Mouse (Mus musculus): ENCODE measurements at regions not wholly inside any gene's neighbourhood (a gene's known extent, or its start where the extent isn't known, plus 50 kb on each side); places are given as distances from the start of the nearest gene placed in this dataset.

- H3K27ac ChIP-seq (replicated peaks): no peak overlapping the region
- no peak overlapping the region for H3K4me2 ChIP-seq
- H3K9ac ChIP-seq (replicated peaks): no peak overlapping the region
- no peak overlapping the region for H3K4me3 ChIP-seq (replicated peaks)
- H3K9me3 ChIP-seq (replicated peaks): no peaks in the 10 kb centered on the region
- peaks cover 6% of the 10 kb centered on the region; the same call in 1 of the 2 replicates for H3K4me1 ChIP-seq
- ATAC-seq (ENCODE audit: low FRiP score): no peak
- 42% methylated on average over 3 of the region's 3 CpGs for WGBS
- no peaks in the 10 kb centered on the region for H3K36me3 ChIP-seq
- H3K27me3 ChIP-seq (replicated peaks): no peaks in the 10 kb centered on the region
Measured at GRCm38 (mm10) chr3:70097813-70098212, 90.4 kb downstream of the Otol1 start.

- Histone ChIP-seq H3K27me3 (replicated peaks) (no peaks in the 10 kb centered on the region), H3K36me3 (no peaks in the 10 kb centered on the region), H3K4me1 (peaks cover 10% of the 10 kb centered on the region; the same call in 1 of the 2 replicates), H3K4me2 (no peak overlapping the region), H3K27ac (replicated peaks) (no peak overlapping the region), H3K4me3 (replicated peaks) (no peak overlapping the region), H3K9ac (replicated peaks) (no peak overlapping the region), H3K9me3 (replicated peaks) (no peaks in the 10 kb centered on the region)
- ATAC-seq (ENCODE audit: low FRiP score): no peak
- WGBS: 54% methylated on average over 7 of the region's 7 CpGs
Measured at GRCm38 (mm10) chr3:70102091-70102490, 94.7 kb downstream of the Otol1 start.

DNA sequence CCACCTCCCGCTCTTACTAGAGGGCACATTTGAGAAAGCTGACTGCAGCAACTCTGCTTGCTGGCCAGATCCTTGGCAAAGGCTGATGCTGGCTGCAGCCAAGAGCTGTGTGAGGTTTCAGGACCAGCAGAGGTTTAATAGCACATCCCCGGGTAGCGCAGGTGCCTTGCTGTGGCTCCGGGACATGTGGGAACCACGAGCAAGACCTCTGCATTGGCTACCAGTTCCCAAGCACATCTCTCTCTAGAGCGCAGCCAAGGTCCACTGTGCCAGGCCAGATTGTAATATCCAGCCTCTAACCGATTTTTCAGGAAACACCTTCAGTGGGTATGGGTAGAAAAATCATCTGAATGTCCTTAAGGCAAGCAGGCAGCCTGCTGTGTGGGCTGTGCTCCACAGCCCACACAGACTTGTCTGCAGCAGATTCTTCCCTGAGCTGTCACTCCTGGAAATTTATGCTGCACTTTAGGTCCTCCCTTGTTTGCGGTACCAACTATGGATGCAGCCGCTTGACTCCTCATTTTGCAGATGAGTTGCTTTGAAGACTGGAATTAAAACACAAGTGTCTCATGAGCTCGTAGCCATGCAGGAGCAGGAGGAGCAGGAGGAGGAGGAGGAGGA is 95.3 kb downstream of the Otol1 start:
- H3K9ac ChIP-seq (replicated peaks): no peak overlapping the region
- ATAC-seq (ENCODE audit: low FRiP score): no peak
- WGBS: 61% methylated on average over 10 of the region's 10 CpGs

DNA sequence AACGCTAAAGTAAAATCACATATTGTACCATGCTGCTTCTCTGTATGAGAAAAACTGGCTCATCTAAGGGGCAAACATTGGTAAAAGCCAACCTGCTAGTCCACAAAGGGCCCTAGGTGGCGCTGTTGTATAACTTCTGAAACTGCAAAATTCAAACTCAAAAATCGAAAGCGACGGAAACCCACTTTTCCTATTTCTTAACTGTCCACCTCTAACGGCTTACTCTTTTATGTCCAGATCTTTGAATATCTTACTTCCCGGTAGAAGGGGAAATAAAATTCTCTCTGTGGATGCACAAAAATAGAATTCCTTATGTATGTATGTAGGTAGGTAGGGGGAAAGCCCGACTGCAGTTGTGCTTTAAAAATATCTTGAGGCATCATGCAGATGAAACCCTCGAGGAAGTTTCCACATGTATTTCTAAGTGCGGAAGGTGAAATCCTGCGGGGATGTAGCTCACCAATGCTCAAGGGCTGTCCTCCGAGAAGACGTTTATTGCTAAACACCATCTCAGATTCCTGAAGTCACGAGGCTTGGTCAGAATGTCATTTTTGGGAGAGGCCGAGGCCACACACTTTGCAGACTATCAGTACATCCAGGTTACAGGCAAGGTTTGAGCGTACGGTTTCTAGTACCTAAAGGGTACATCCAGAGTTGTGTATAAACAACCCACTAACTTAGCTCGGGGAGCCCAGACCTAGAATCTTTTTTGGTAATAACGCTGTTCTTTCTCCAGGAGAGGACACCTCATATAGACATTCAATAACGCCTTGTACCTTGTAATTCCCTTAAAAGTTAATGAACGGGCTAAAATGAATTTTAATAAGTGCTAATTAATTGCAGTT is 96.8 kb downstream of the Otol1 start:
- Histone ChIP-seq H3K4me2 (peak overlapping the region; percentile 82), H3K9me3 (replicated peaks) (no peaks in the 10 kb centered on the region), H3K4me1 (peaks cover 10% of the 10 kb centered on the region; the same call in 1 of the 2 replicates), H3K27me3 (replicated peaks) (no peaks in the 10 kb centered on the region), H3K9ac (replicated peaks) (peak overlapping the region; percentile 55), H3K4me3 (replicated peaks) (peak overlapping the region; percentile 41), H3K36me3 (no peaks in the 10 kb centered on the region), H3K27ac (replicated peaks) (peak overlapping the region; percentile 69)
- ATAC-seq (ENCODE audit: low FRiP score): peak; percentile 74
- 8% methylated on average over 21 of the region's 21 CpGs for WGBS

More for the DNA sequence above, 95.3 kb downstream of the Otol1 start:
- H3K36me3 ChIP-seq: no peaks in the 10 kb centered on the region
- peaks cover 10% of the 10 kb centered on the region; the same call in 1 of the 2 replicates for H3K4me1 ChIP-seq
- 0 out of 2 replicates have a peak overlapping the region, but pooled peaks have one; percentile 4 for H3K27ac ChIP-seq (replicated peaks)
- no peaks in the 10 kb centered on the region for H3K27me3 ChIP-seq (replicated peaks)
- no peaks in the 10 kb centered on the region for H3K9me3 ChIP-seq (replicated peaks)
- peak overlapping the region; percentile 1; the same call in 1 of the 2 replicates for H3K4me2 ChIP-seq
- H3K4me3 ChIP-seq (replicated peaks): no peak overlapping the region

GRCm38 (mm10) chr3:70104828-70105399 is 97.5 kb downstream of the Otol1 start:
- Histone ChIP-seq H3K9ac (replicated peaks) (peak overlapping the region; percentile 55), H3K27me3 (replicated peaks) (no peaks in the 10 kb centered on the region), H3K36me3 (no peaks in the 10 kb centered on the region), H3K4me2 (peak overlapping the region; percentile 82), H3K27ac (replicated peaks) (peak overlapping the region; percentile 69; the same call in 1 of the 2 replicates), H3K4me3 (replicated peaks) (peak overlapping the region; percentile 41), H3K9me3 (replicated peaks) (no peaks in the 10 kb centered on the region), H3K4me1 (peaks cover 10% of the 10 kb centered on the region; the same call in 1 of the 2 replicates)
- ATAC-seq (ENCODE audit: low FRiP score): peak; percentile 76
- 13% methylated on average over 7 of the region's 7 CpGs for WGBS

DNA sequence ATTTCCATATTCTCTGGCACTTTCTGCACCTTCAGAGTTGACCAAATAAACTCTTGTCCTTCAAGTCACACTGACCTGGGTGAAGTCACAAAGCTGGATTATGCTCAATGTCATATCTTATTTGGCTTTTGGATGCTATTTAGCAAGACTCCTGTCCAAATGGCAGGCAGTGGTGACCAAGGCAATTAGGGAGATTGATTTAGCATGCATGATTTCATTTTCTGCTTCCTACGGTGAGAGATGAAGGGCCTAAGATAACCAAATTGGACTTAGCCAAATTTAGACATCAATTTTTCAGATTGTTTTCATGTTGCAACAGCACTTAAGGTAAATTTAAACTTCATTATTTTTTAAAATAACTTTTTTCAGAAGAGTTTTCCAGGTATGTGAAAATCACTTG is 98.1 kb downstream of the Otol1 start:
- Histone ChIP-seq H3K9me3 (replicated peaks) (no peaks in the 10 kb centered on the region), H3K36me3 (no peaks in the 10 kb centered on the region), H3K9ac (replicated peaks) (no peak overlapping the region), H3K27ac (replicated peaks) (no peak overlapping the region), H3K4me3 (replicated peaks) (no peak overlapping the region), H3K27me3 (replicated peaks) (no peaks in the 10 kb centered on the region), H3K4me2 (no peak overlapping the region), H3K4me1 (peaks cover 10% of the 10 kb centered on the region; the same call in 1 of the 2 replicates)
- WGBS: 65% methylated on average over 1 of the region's 1 CpGs
- no peak for ATAC-seq (ENCODE audit: low FRiP score)

DNA sequence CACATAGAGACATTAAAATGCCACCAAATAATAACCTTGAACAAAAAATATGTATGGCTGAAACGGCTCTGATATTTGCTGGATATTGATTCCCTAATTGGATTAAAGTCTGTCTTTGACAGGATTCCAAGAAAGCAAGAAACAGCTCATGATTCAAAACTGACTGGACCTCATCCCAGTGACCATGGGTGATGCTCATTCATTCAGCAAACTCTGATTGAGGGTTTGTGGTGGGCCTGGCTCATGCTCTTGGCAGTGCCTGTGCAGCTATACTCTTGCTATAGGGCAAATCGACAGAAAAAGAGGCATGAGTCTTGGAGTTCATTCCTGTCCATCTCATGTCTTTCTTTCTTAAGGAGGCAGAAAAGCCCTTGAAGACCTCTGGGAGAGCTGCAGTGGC is 98.7 kb downstream of the Otol1 start:
- ATAC-seq (ENCODE audit: low FRiP score): no peak
- Histone ChIP-seq H3K4me2 (no peak overlapping the region), H3K9me3 (replicated peaks) (no peaks in the 10 kb centered on the region), H3K9ac (replicated peaks) (no peak overlapping the region), H3K27ac (replicated peaks) (no peak overlapping the region), H3K4me1 (peaks cover 10% of the 10 kb centered on the region; the same call in 1 of the 2 replicates), H3K36me3 (no peaks in the 10 kb centered on the region), H3K27me3 (replicated peaks) (no peaks in the 10 kb centered on the region), H3K4me3 (replicated peaks) (no peak overlapping the region)
- 77% methylated on average over 2 of the region's 2 CpGs for WGBS

DNA sequence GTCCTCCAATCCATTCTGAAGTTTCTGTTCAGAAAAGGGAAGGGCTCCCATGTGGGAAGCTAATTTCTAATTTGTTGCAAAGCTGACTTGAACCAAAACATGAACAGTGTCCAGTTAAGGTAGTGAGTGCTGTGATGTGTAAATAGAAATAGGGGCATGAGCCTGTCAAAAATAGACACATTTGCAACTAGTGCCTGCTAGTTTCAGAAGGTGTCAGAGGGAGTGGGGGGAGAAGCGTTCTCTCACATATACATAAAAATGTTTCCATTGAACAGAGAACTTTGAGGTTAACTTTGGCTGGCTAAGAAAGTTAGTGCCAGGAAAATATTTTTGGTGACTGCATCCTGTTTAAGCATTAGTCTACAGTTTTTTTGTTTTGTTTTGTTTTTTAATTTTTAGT is 118.8 kb downstream of the Otol1 start:
- Histone ChIP-seq H3K36me3 (no peaks in the 10 kb centered on the region), H3K27me3 (replicated peaks) (no peaks in the 10 kb centered on the region), H3K27ac (replicated peaks) (no peak overlapping the region), H3K4me1 (0 out of 2 replicates have a peak, but pooled peaks cover under 1% of the 10 kb centered on the region), H3K4me3 (replicated peaks) (no peak overlapping the region), H3K9me3 (replicated peaks) (no peaks in the 10 kb centered on the region), H3K9ac (replicated peaks) (no peak overlapping the region), H3K4me2 (no peak overlapping the region)
- 87% methylated on average over 1 of the region's 1 CpGs for WGBS
- ATAC-seq (ENCODE audit: low FRiP score): no peak

- ATAC-seq (ENCODE audit: low FRiP score): no peak
- no peaks in the 10 kb centered on the region for H3K27me3 ChIP-seq (replicated peaks)
- 82% methylated on average over 8 of the region's 8 CpGs for whole genome bisulfite sequencing
- peaks cover 4% of the 10 kb centered on the region; the same call in 1 of the 2 replicates for H3K4me1 ChIP-seq
- H3K4me2 ChIP-seq: no peak overlapping the region
- H3K9me3 ChIP-seq (replicated peaks): no peaks in the 10 kb centered on the region
- H3K36me3 ChIP-seq: no peaks in the 10 kb centered on the region
- no peak overlapping the region for H3K4me3 ChIP-seq (replicated peaks)
- no peak overlapping the region for H3K27ac ChIP-seq (replicated peaks)
- no peak overlapping the region for H3K9ac ChIP-seq (replicated peaks)
Measured at GRCm38 (mm10) chr3:70130241-70131029, 123.0 kb downstream of the Otol1 start.

DNA sequence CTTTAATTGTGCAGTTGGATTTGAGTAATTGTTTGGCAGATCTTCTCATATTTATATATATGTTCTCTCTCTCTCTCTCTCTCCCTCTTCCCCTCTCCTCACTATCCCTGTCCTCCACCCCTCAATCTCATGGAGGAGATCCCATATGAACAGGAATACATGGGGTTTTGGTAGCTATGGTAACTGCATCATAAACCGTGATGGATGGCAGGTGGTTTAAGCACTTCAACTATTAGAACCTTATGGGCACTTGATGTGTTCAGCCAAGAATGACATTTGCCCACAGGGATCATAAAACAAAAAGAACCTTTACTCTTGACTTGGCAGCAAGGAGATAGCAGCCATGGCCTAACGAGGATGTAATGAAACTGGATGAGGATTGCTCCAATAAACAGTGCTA is 127.5 kb downstream of the Otol1 start:
- H3K36me3 ChIP-seq: no peaks in the 10 kb centered on the region
- no peak overlapping the region for H3K9ac ChIP-seq (replicated peaks)
- H3K4me3 ChIP-seq (replicated peaks): no peak overlapping the region
- H3K9me3 ChIP-seq (replicated peaks): no peaks in the 10 kb centered on the region
- no peak overlapping the region for H3K27ac ChIP-seq (replicated peaks)
- H3K27me3 ChIP-seq (replicated peaks): no peaks in the 10 kb centered on the region
- H3K4me2 ChIP-seq: no peak overlapping the region
- H3K4me1 ChIP-seq: peaks cover 4% of the 10 kb centered on the region; the same call in 1 of the 2 replicates
- peak; percentile 66; the same call in 1 of the 2 replicates for ATAC-seq (ENCODE audit: low FRiP score)
- WGBS: 16% methylated on average over 2 of the region's 2 CpGs

- H3K9me3 ChIP-seq (replicated peaks): no peaks in the 10 kb centered on the region
- H3K27ac ChIP-seq (replicated peaks): no peak overlapping the region
- 73% methylated on average over 2 of the region's 2 CpGs for WGBS
- no peak overlapping the region for H3K4me2 ChIP-seq
- H3K4me3 ChIP-seq (replicated peaks): no peak overlapping the region
- H3K4me1 ChIP-seq: peaks cover 4% of the 10 kb centered on the region; the same call in 1 of the 2 replicates
- no peaks in the 10 kb centered on the region for H3K36me3 ChIP-seq
- no peak for ATAC-seq (ENCODE audit: low FRiP score)
- H3K27me3 ChIP-seq (replicated peaks): no peaks in the 10 kb centered on the region
- H3K9ac ChIP-seq (replicated peaks): no peak overlapping the region
Measured at GRCm38 (mm10) chr3:70138488-70138887, 131.1 kb downstream of the Otol1 start.
